In the genomic region with DNA sequence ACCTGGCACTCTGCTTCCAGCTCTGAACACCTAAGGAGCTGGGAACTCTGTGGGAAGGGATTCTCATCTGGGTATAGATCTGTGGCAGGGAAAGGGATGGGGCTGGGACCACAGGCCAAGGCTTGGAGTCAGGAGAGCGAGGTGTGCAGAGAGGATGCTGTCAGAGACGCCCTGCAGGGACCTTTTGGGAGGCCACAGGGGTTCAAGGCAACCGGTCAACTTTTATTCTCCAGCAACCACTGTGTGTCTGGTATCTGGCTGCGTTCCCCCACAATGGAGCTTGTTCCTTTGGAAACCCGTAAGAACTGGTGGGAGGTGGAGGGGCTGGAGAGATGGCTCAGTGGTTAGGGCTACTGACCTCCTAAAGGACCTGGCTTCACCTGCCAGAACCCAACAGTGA, we compare ENCODE assay signal across 24 mouse cellular contexts. TPM values are rescaled to one million over a fixed set of nuclear protein-coding genes. Genes with fewer than 3 reads are reported as not detected.
"Had no signal": no experiment of that assay in that cellular context is flagged by ENCODE, and none has a peak within 500 bp of the region (broad histone marks: within the 10 kb centered on the region; RNA-seq: fewer than 3 reads in every experiment).

No protein-coding gene starts in this region.

- H3K4me3 ChIP-seq: embryonic facial prominence, embryonic 10.5 days; embryonic facial prominence, embryonic 12.5 days; embryonic facial prominence, embryonic 13.5 days; embryonic facial prominence, embryonic 15.5 days; erythroblast, embryonic 14.5 days; forebrain, embryonic 10.5 days; forebrain, embryonic 12.5 days; forebrain, embryonic 13.5 days; forebrain, embryonic 15.5 days; gastrocnemius, adult 2 months; heart, adult 2 months; heart, embryonic 10.5 days; heart, embryonic 12.5 days; heart, embryonic 13.5 days had no signal

- DNase-seq: cerebellum, adult 8-10 months; cerebellum, postnatal 10 days; embryo, embryonic 11 days; forebrain, postnatal 0 days; gastrocnemius, adult 2 months; gastrocnemius, postnatal 10 days; gastrocnemius, postnatal 14 days; gastrocnemius, postnatal 25 days; gastrocnemius, postnatal 36 days; heart, adult 11 months; heart, adult 18-20 months; heart, adult 2 months had no signal

- H3K27ac ChIP-seq: embryonic facial prominence, embryonic 10.5 days; embryonic facial prominence, embryonic 12.5 days; embryonic facial prominence, embryonic 13.5 days; embryonic facial prominence, embryonic 15.5 days; forebrain, embryonic 10.5 days; forebrain, embryonic 12.5 days; forebrain, embryonic 13.5 days; forebrain, embryonic 15.5 days; gastrocnemius, adult 2 months; heart, adult 2 months; heart, embryonic 10.5 days; heart, embryonic 13.5 days had no signal

RNA-seq across cellular contexts. Expression of a gene that starts 16.0 kb away (rescaled TPM):
- polyA plus RNA-seq: erythroblast, embryonic 14.5 days had no signal
